In genomic region chr3:59098540-59098939, GRCm38 (mm10) we compare ENCODE assay signal across 22 mouse cellular contexts. TPM values are rescaled to one million over a fixed set of nuclear protein-coding genes. Genes with fewer than 3 reads are reported as not detected.
DNase-seq lines count a peak whose midpoint lies in the region; ATAC-seq lines count a peak whose summit lies in the region.
"Had no signal": no experiment of that assay in that cellular context is flagged by ENCODE, and none has a peak within 500 bp of the region (broad histone marks: within the 10 kb centered on the region; RNA-seq: fewer than 3 reads in every experiment).

No protein-coding gene starts in this region.

- no peaks in the 10 kb centered on the region for H3K9me3 ChIP-seq in hindbrain, embryonic 11.5 days (ENCODE audit: control insufficient read depth, low read length)
- H3K9me3 ChIP-seq in intestine, embryonic 16.5 days (ENCODE audit: control insufficient read depth, low read length) = no peaks in the 10 kb centered on the region
- H3K9me3 ChIP-seq: embryonic facial prominence, embryonic 10.5 days; forebrain, embryonic 13.5 days; hindbrain, embryonic 10.5 days; hindbrain, embryonic 15.5 days had no signal

- 89% methylated on average over 10 of the region's 10 CpGs for WGBS in hindbrain, embryonic 11.5 days
- 81% methylated on average over 10 of the region's 10 CpGs for WGBS in intestine, embryonic 16.5 days

- peak; percentile 51 for ATAC-seq in common myeloid progenitor, adult 5-6 weeks (replicated peaks; ENCODE audit: low read depth, poor library complexity, severe bottlenecking)
- ATAC-seq in megakaryocyte, adult 5-6 weeks (ENCODE audit: poor library complexity, severe bottlenecking) = peak; percentile 37
- ATAC-seq in hindbrain, embryonic 11.5 days (ENCODE audit: low FRiP score) = no peak
- ATAC-seq in intestine, embryonic 16.5 days = no peak
- ATAC-seq: CD4-positive, CD25-positive, alpha-beta regulatory T cell, adult 4 months; forebrain, embryonic 13.5 days; forebrain, postnatal 0 days; inflammation-experienced regulatory T-cells, adult 6 months had no signal

- DNase-seq in lung, postnatal 25 days (ENCODE audit: low spot score) = peak; percentile 24
- no peak for DNase-seq in lung, postnatal 14 days
- no peak for DNase-seq in retina, postnatal 1 day
- DNase-seq in hindbrain, embryonic 11.5 days (ENCODE audit: low spot score) = no peak
- DNase-seq: adrenal gland, postnatal 10 days; B cell, adult 2 months; cerebellum, adult 18-20 months; cerebellum, adult 9-11 months; cerebellum, postnatal 36 days; forebrain, postnatal 0 days; gastrocnemius, postnatal 14 days; heart, postnatal 10 days had no signal

- H3K4me1 ChIP-seq in hindbrain, embryonic 11.5 days (replicated peaks; ENCODE audit: control insufficient read depth, insufficient read depth, low read length) = no peaks in the 10 kb centered on the region
- H3K4me1 ChIP-seq in intestine, embryonic 16.5 days (ENCODE audit: control insufficient read depth, insufficient read depth, low read length) = no peaks in the 10 kb centered on the region
- H3K4me1 ChIP-seq: embryonic facial prominence, embryonic 10.5 days; forebrain, embryonic 13.5 days; hindbrain, embryonic 15.5 days had no signal

- H3K9ac ChIP-seq in hindbrain, embryonic 11.5 days (ENCODE audit: low read depth, low read length) = no peak overlapping the region
- no peak overlapping the region for H3K9ac ChIP-seq in intestine, embryonic 16.5 days (ENCODE audit: low read depth, low read length)
- H3K9ac ChIP-seq: forebrain, embryonic 13.5 days; forebrain, postnatal 0 days; hindbrain, embryonic 15.5 days had no signal

- H3K4me3 ChIP-seq in hindbrain, embryonic 11.5 days (ENCODE audit: low read depth, low read length) = no peak overlapping the region
- no peak overlapping the region for H3K4me3 ChIP-seq in intestine, embryonic 16.5 days (ENCODE audit: low read length)
- H3K4me3 ChIP-seq: embryonic facial prominence, embryonic 10.5 days; forebrain, embryonic 13.5 days; hindbrain, embryonic 10.5 days; hindbrain, embryonic 15.5 days had no signal

- no peak overlapping the region for H3K27ac ChIP-seq in hindbrain, embryonic 11.5 days (ENCODE audit: low read depth, low read length)
- no peak overlapping the region for H3K27ac ChIP-seq in intestine, embryonic 16.5 days (ENCODE audit: low read length)
- H3K27ac ChIP-seq: embryonic facial prominence, embryonic 10.5 days; forebrain, embryonic 13.5 days; hindbrain, embryonic 10.5 days; hindbrain, embryonic 15.5 days had no signal

- no peaks in the 10 kb centered on the region for H3K27me3 ChIP-seq in hindbrain, embryonic 11.5 days (ENCODE audit: control insufficient read depth, insufficient read depth, low read length)
- H3K27me3 ChIP-seq in intestine, embryonic 16.5 days (replicated peaks; ENCODE audit: control insufficient read depth, insufficient read depth, low read length) = no peaks in the 10 kb centered on the region
- H3K27me3 ChIP-seq: forebrain, embryonic 13.5 days; hindbrain, embryonic 15.5 days had no signal

- no peak overlapping the region for H3K4me2 ChIP-seq in hindbrain, embryonic 11.5 days (replicated peaks; ENCODE audit: low read depth, low read length)
- no peak overlapping the region for H3K4me2 ChIP-seq in intestine, embryonic 16.5 days (ENCODE audit: low read depth, low read length)
- H3K4me2 ChIP-seq: forebrain, embryonic 13.5 days; hindbrain, embryonic 15.5 days had no signal

- H3K36me3 ChIP-seq in hindbrain, embryonic 11.5 days (ENCODE audit: control insufficient read depth, insufficient read depth, low read length) = no peaks in the 10 kb centered on the region
- no peaks in the 10 kb centered on the region for H3K36me3 ChIP-seq in intestine, embryonic 16.5 days (ENCODE audit: control insufficient read depth, insufficient read depth, low read length)
- H3K36me3 ChIP-seq: embryonic facial prominence, embryonic 10.5 days; hindbrain, embryonic 10.5 days; hindbrain, embryonic 15.5 days had no signal

RNA-seq across cellular contexts. Expression of gene Gpr171, which starts 3.1 kb away (rescaled TPM):
- total RNA-seq in common myeloid progenitor, adult 5-6 weeks (2017) = 55.6 and 57.4 TPM in 2 replicates
- total RNA-seq in megakaryocyte, adult 5-6 weeks (2015) = 6.7 and 7.6 TPM in 2 replicates
- total RNA-seq in megakaryocyte, adult 5-6 weeks (2017) = 8.3 and 9.0 TPM in 2 replicates
- polyA plus RNA-seq in hindbrain, embryonic 11.5 days (2014; fragmentation: Nextera tagmentation; extraction: Ambion mirVana) = 1.1 and 1.4 TPM in 2 replicates
- polyA plus RNA-seq in intestine, embryonic 16.5 days (2015; fragmentation: Nextera tagmentation; extraction: Ambion mirVana) = 0.91 and 1.2 TPM in 2 replicates
- total RNA-seq: forebrain, postnatal 0 days; gastrocnemius, postnatal 14 days; heart, postnatal 10 days; MEL had no signal

RNA-seq across cellular contexts. Expression of gene P2ry14, which starts 54.9 kb away (rescaled TPM):
- total RNA-seq in common myeloid progenitor, adult 5-6 weeks (2017) = 18.9 and 22.0 TPM in 2 replicates
- 7.0 and 11.9 TPM in 2 replicates for total RNA-seq in megakaryocyte, adult 5-6 weeks (2015)
- total RNA-seq in megakaryocyte, adult 5-6 weeks (2017) = 6.2 and 6.8 TPM in 2 replicates
- 1.3 and 3.5 TPM in 2 replicates for polyA plus RNA-seq in hindbrain, embryonic 11.5 days (2014; fragmentation: Nextera tagmentation; extraction: Ambion mirVana)
- polyA plus RNA-seq in intestine, embryonic 16.5 days (2015; fragmentation: Nextera tagmentation; extraction: Ambion mirVana) = 10.4 and 12.1 TPM in 2 replicates

Comparison
In these comparisons a context has a peak if more than half of its experiments do, and no peak if none do; other contexts are left out.
1. ATAC-seq: peak in common myeloid progenitor, adult 5-6 weeks (single experiment) and megakaryocyte, adult 5-6 weeks (single experiment); none in hindbrain, embryonic 11.5 days (single experiment) and intestine, embryonic 16.5 days (single experiment).